Mouse (Mus musculus) lung, embryonic 14.5 days (tissue): Measurements from ENCODE around the gene Ccdc188. TPM values are rescaled to one million over a fixed set of nuclear protein-coding genes. Genes with fewer than 3 reads are reported as not detected.
A peak's percentile ranks its signal among the peaks of the same experiment; 100 is the strongest.

Experiments
- ATAC-seq: fragments of 200-750 bp; cut with Nextera tagmentation; 2 replicates; pipeline ENCODE4 v1.8.0; 2017; ENCODE audit warnings: mild to moderate bottlenecking, moderate TSS enrichment, moderate library complexity; ENCODE audit not compliant: insufficient read depth
- DNase-seq: peaks from one replicate; pipeline ENCODE4 v3.0.0-alpha.2; 2015
- H3K27ac ChIP-seq: fragments of 300-500 bp; sonication (generic); 2 replicates; pipeline ENCODE4 v1.5.1; 2014; ENCODE audit warnings: low read depth, mild to moderate bottlenecking, moderate library complexity
- H3K27me3 ChIP-seq: fragments of 300-500 bp; sonication (generic); 2 replicates; pipeline ENCODE4 v1.6.1; 2014; ENCODE audit warnings: low read length, control low read depth; ENCODE audit not compliant: insufficient read depth
- H3K36me3 ChIP-seq: fragments of 300-500 bp; sonication (generic); 2 replicates; pipeline ENCODE4 v1.6.1; 2014; ENCODE audit warnings: control low read depth; ENCODE audit not compliant: insufficient read depth
- H3K4me1 ChIP-seq: fragments of 300-500 bp; sonication (generic); 2 replicates; pipeline ENCODE4 v1.6.1; 2014; ENCODE audit warnings: antibody characterized with exemption, control low read depth; ENCODE audit not compliant: insufficient read depth
- H3K4me2 ChIP-seq: fragments of 300-500 bp; sonication (generic); 2 replicates; pipeline ENCODE4 v1.6.1; 2014; ENCODE audit warnings: mild to moderate bottlenecking
- H3K4me3 ChIP-seq: fragments of 300-500 bp; sonication (generic); 2 replicates; pipeline ENCODE4 v1.5.1; 2014; ENCODE audit warnings: low read depth, low read length
- H3K9ac ChIP-seq: fragments of 300-500 bp; sonication (generic); 2 replicates; pipeline ENCODE4 v1.6.1; 2014
- H3K9me3 ChIP-seq: fragments of 300-500 bp; sonication (generic); 2 replicates; pipeline ENCODE4 v1.6.1; 2016; ENCODE audit warnings: low read depth, low read length, control low read depth
- CTCF ChIP-seq: IDR thresholded peaks from 2 replicates; pipeline ENCODE4 v1.5.1; 2016; ENCODE audit warnings: antibody characterized with exemption, low read depth
- WGBS: fragments of 180-500 bp; shearing (Covaris S2); extraction: QIAGEN DNeasy Blood & Tissue Kit; methylation state at CpG from one replicate; pipeline ENCODE4 v1.1.7; 2014; 5-methylcytosine and 5-hydroxymethylcytosine counted together
- polyA plus RNA-seq: library from polyadenylated mRNA; unstranded; fragments of >200 nt; fragmentation: Nextera tagmentation; extraction: Ambion mirVana; gene quantifications from 2 replicates; pipeline ENCODE4 v1.2.1, GENCODE M21; 2014

Ccdc188 gene
- polyA plus RNA-seq, 1 experiment from 2014 or later, result not detected

- H3K27me3 ChIP-seq, result no peaks in the 10 kb centered on the region
- no peak for ATAC-seq
Measured at GRCm38 (mm10) chr16:18218580-18218996, 909 bp downstream of the Ccdc188 start.

GRCm38 (mm10) chr16:18220001-18220400, 2.3 kb downstream of the Ccdc188 start:
- no peak for TF ChIP-seq CTCF
- peaks cover 8% of the 10 kb centered on the region; the same call in 1 of the 2 replicates for H3K4me1 ChIP-seq
- no peaks in the 10 kb centered on the region for H3K9me3 ChIP-seq
- H3K27me3 ChIP-seq, result no peaks in the 10 kb centered on the region
- H3K4me2 ChIP-seq, result no peak overlapping the region
- peaks cover 27% of the 10 kb centered on the region for H3K36me3 ChIP-seq
- WGBS, result 22% methylated on average over 8 of the region's 8 CpGs
- no peak overlapping the region for H3K4me3 ChIP-seq
- ATAC-seq (peak; percentile 82), DNase-seq (peak; percentile 76)
- H3K9ac ChIP-seq, result no peak overlapping the region
- H3K27ac ChIP-seq, result peak overlapping the region; percentile 43; the same call in 1 of the 2 replicates

More at GRCm38 (mm10) chr16:18218580-18218996, 909 bp downstream of the Ccdc188 start:
- Histone ChIP-seq H3K9me3 (no peaks in the 10 kb centered on the region), H3K27ac (no peak overlapping the region), H3K36me3 (peaks cover 13% of the 10 kb centered on the region), H3K4me3 (no peak overlapping the region), H3K4me1 (peaks cover 8% of the 10 kb centered on the region; the same call in 1 of the 2 replicates), H3K9ac (no peak overlapping the region), H3K4me2 (no peak overlapping the region)
- DNase-seq, result no peak
- WGBS, result 73% methylated on average over 9 of the region's 9 CpGs
- TF ChIP-seq CTCF, result no peak

- Histone ChIP-seq H3K36me3 (peaks cover 37% of the 10 kb centered on the region), H3K4me2 (no peak overlapping the region), H3K9ac (no peak overlapping the region), H3K4me1 (peaks cover 8% of the 10 kb centered on the region; the same call in 1 of the 2 replicates), H3K27me3 (no peaks in the 10 kb centered on the region), H3K27ac (no peak overlapping the region), H3K9me3 (no peaks in the 10 kb centered on the region), H3K4me3 (no peak overlapping the region)
- TF ChIP-seq CTCF, result no peak
- DNase-seq (no peak), ATAC-seq (no peak)
- 91% methylated on average over 6 of the region's 6 CpGs for WGBS
Measured at GRCm38 (mm10) chr16:18220856-18221542, 3.3 kb downstream of the Ccdc188 start.

- no peak for ATAC-seq
- H3K27me3 ChIP-seq, result no peaks in the 10 kb centered on the region
- TF ChIP-seq CTCF, result peak; percentile 26; the same call in 1 of the 2 replicates
- WGBS, result 72% methylated on average over 11 of the region's 11 CpGs
- H3K4me3 ChIP-seq, result no peak overlapping the region
- DNase-seq, result no peak
- H3K36me3 ChIP-seq, result peaks cover 42% of the 10 kb centered on the region
- H3K4me2 ChIP-seq, result no peak overlapping the region
- no peak overlapping the region for H3K9ac ChIP-seq
- peaks cover 8% of the 10 kb centered on the region; the same call in 1 of the 2 replicates for H3K4me1 ChIP-seq
- no peaks in the 10 kb centered on the region for H3K9me3 ChIP-seq
- no peak overlapping the region for H3K27ac ChIP-seq
Measured at GRCm38 (mm10) chr16:18221543-18221898, 3.8 kb downstream of the Ccdc188 start.

- Histone ChIP-seq H3K36me3 (peaks cover 48% of the 10 kb centered on the region), H3K9ac (no peak overlapping the region), H3K4me1 (peaks cover 8% of the 10 kb centered on the region; the same call in 1 of the 2 replicates), H3K27me3 (no peaks in the 10 kb centered on the region), H3K4me2 (no peak overlapping the region), H3K9me3 (no peaks in the 10 kb centered on the region), H3K4me3 (no peak overlapping the region), H3K27ac (no peak overlapping the region)
- TF ChIP-seq CTCF, result no peak
- DNase-seq, result peak; percentile 10
- no peak for ATAC-seq
- 70% methylated on average over 11 of the region's 11 CpGs for WGBS
Measured at GRCm38 (mm10) chr16:18222188-18222587, 4.5 kb downstream of the Ccdc188 start.

- no peak overlapping the region for H3K9ac ChIP-seq
- no peak for TF ChIP-seq CTCF
- H3K36me3 ChIP-seq, result peaks cover 68% of the 10 kb centered on the region
- H3K27me3 ChIP-seq, result no peaks in the 10 kb centered on the region
- H3K27ac ChIP-seq, result no peak overlapping the region
- WGBS, result 92% methylated on average over 13 of the region's 13 CpGs
- no peak overlapping the region for H3K4me3 ChIP-seq
- no peak for DNase-seq
- 0 out of 2 replicates have a peak, but pooled peaks cover 3% of the 10 kb centered on the region for H3K4me1 ChIP-seq
- no peaks in the 10 kb centered on the region for H3K9me3 ChIP-seq
- H3K4me2 ChIP-seq, result no peak overlapping the region
- ATAC-seq, result no peak
Measured at GRCm38 (mm10) chr16:18227187-18227586, 9.5 kb downstream of the Ccdc188 start.

GRCm38 (mm10) chr16:18227897-18228422, 10.3 kb downstream of the Ccdc188 start:
- DNase-seq, result no peak
- no peaks in the 10 kb centered on the region for H3K9me3 ChIP-seq
- H3K36me3 ChIP-seq, result peaks cover 61% of the 10 kb centered on the region
- no peak overlapping the region for H3K27ac ChIP-seq
- no peaks in the 10 kb centered on the region for H3K27me3 ChIP-seq
- no peak overlapping the region for H3K4me3 ChIP-seq
- WGBS, result 91% methylated on average over 20 of the region's 20 CpGs
- no peak for ATAC-seq
- H3K9ac ChIP-seq, result no peak overlapping the region
- no peak overlapping the region for H3K4me2 ChIP-seq
- 0 out of 2 replicates have a peak, but pooled peaks cover 3% of the 10 kb centered on the region for H3K4me1 ChIP-seq
- no peak for TF ChIP-seq CTCF
